Mouse (Mus musculus): ENCODE measurements around the gene Fbxo33.

GRCm38 (mm10) chr12:59218640-59219321 lies 744 bp downstream of the Fbxo33 start:
- TF ChIP-seq ZMIZ1 (IDR thresholded peaks at IDR 0.05; ENCODE audit: low read depth, low read length) (no peak), MAX (IDR thresholded peaks at IDR 0.05; ENCODE audit: low read length) (no peak), CTCF (conservative IDR thresholded peaks at IDR 0.05 in 1 of 2, IDR thresholded peaks at IDR 0.05 in 1 of 2; ENCODE audit: low read depth in 2 of 2, low read length in 2 of 2) (no peak), RCOR1 (conservative IDR thresholded peaks at IDR 0.05; ENCODE audit: low read depth, low read length) (no peak), POLR2A (IDR thresholded peaks at IDR 0.05; ENCODE audit: low read depth, low read length) (no peak), MAFK (IDR thresholded peaks at IDR 0.05; ENCODE audit: insufficient replicate concordance, low read length) (no peak), ZNF384 (IDR thresholded peaks at IDR 0.05; ENCODE audit: low read depth, low read length) (no peak), USF1 (IDR thresholded peaks at IDR 0.05; ENCODE audit: low read depth, low read length) (no peak), TBP (conservative IDR thresholded peaks at IDR 0.05; ENCODE audit: low read depth, low read length) (no peak)
